Mouse (Mus musculus) limb, embryonic 10.5 days (tissue): ENCODE measurements around the gene Cbx5. TPM values are rescaled to one million over a fixed set of nuclear protein-coding genes. Genes with fewer than 3 reads are reported as not detected.

Experiments used
- DNase-seq: peaks from one replicate; pipeline ENCODE4 v3.0.0-alpha.2; 2017; ENCODE audit warnings: low spot score
- H3K27ac ChIP-seq: fragments of 300-500 bp; sonication (generic); 2 replicates; pipeline ENCODE4 v1.5.1; 2016; ENCODE audit warnings: mild to moderate bottlenecking
- H3K27me3 ChIP-seq: fragments of 300-500 bp; sonication (generic); 2 replicates; pipeline ENCODE4 v1.6.1; 2016; ENCODE audit warnings: low read depth, mild to moderate bottlenecking; ENCODE audit not compliant: poor library complexity, severe bottlenecking
- H3K36me3 ChIP-seq: fragments of 300-500 bp; sonication (generic); 2 replicates; pipeline ENCODE4 v1.6.1; 2016; ENCODE audit warnings: mild to moderate bottlenecking, moderate library complexity
- H3K4me1 ChIP-seq: fragments of 300-500 bp; sonication (generic); 2 replicates; pipeline ENCODE4 v1.6.1; 2016
- H3K4me3 ChIP-seq: fragments of 300-500 bp; sonication (generic); 2 replicates; pipeline ENCODE4 v1.5.1; 2016; ENCODE audit warnings: mild to moderate bottlenecking, moderate library complexity
- H3K9me3 ChIP-seq: fragments of 300-500 bp; sonication (generic); replicated peaks from 2 replicates; pipeline ENCODE4 v1.6.1; 2016; ENCODE audit warnings: mild to moderate bottlenecking
- WGBS: fragments of 180-500 bp; shearing (Covaris S2); methylation state at CpG from one replicate; pipeline ENCODE4 v1.1.7; 2016; 5-methylcytosine and 5-hydroxymethylcytosine counted together
- polyA plus RNA-seq: library from polyadenylated mRNA; unstranded; fragments of >200 nt; fragmentation: Nextera tagmentation; extraction: Ambion mirVana; gene quantifications from 2 replicates; pipeline ENCODE4 v1.2.1, GENCODE M21; 2016

The Cbx5 gene
- polyA plus RNA-seq, 1 experiment from 2014 or later = 215 TPM

- H3K9me3 ChIP-seq = no peaks in the 10 kb centered on the region
- H3K36me3 ChIP-seq = peaks cover 36% of the 10 kb centered on the region
- WGBS = 67% methylated on average over 6 of the region's 6 CpGs
- peaks cover 16% of the 10 kb centered on the region for H3K27me3 ChIP-seq
- DNase-seq = no peak
- H3K4me3 ChIP-seq = no peak overlapping the region
- peaks cover 47% of the 10 kb centered on the region for H3K4me1 ChIP-seq
- H3K27ac ChIP-seq = no peak overlapping the region
Observed at GRCm38 (mm10) chr15:103187803-103188202, 51.8 kb downstream of the Cbx5 start.

DNA sequence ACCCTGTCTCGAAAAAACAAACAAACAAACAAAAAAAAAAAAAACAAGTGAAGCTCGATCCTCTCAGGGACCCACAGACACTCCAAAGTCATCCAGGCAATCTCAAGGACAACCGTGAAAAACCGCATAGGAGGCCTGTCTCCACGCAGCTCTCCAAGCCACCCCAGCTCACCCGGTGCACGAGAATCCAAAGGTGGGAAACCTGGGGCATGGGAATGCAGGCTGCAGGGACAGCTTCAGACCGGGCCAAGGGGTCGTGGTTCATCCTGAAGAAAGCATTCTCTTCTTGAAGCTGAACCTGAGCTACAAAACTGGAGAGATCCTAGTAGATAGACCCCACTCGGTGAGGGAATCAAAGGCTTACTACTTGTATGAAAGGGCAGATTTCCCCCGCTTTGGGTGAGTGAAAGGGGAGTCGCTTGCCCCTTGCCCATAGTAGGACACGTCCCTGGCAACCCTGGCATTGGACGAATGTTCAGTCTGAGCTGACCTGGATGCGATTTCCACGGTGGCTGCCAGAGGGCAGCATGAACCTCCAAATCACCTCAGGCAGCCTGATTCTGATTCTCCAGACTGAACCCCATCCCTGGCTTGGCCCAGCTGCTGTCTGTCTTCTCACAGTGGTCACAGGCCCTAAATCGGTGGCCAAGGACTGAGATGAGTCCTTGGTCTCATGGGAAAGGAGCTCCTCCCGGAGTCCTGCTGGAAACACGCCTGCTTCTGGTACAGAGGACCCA, 54.0 kb downstream of the Cbx5 start:
- 57% methylated on average over 19 of the region's 19 CpGs for WGBS
- no peak overlapping the region for H3K27ac ChIP-seq
- peak; percentile 68 for DNase-seq

DNA sequence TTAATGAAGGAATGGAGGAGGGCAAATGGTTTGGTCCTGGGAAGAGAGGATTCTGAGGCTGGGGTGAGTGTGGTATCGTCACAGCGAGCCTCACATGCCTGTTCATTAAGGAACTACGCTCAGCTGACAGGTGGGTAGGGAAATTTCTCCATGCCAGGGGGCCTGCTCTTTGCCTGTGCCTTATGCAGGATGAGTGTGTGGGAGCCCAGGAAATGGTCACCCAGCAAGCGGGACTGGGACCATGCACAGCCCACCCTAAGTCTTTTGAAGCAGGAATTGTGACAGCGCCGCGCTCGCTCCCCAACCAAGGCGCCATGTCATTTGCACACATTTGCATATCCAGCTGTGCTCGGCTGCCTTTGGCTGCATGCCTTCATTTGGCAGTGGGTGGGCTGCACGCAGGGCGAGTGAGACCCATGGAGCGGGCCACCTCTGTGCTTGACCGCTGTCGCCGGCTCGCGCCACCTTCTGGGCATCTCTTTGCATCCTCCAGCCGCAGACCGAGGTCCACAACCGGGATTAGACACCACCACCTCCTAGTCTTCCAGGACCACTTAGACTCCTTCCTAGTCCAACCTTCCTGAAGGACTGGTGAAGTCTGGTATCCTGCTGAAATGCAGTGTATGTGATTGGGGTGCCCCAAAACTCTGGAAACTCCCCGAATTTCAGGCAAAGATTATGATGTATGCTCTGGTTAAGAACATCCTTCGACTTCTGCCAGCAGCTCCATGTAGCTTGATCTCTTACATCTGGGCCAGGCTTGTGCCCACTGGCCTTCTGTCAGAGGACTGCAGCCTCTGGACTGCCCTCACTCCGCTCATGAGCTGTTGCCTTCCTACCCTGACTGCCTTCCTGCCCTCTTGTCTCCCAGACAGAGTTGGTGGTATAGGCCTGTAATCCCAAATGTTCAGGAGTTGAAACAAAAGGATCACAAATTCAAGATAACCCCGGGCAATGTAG, 55.7 kb downstream of the Cbx5 start:
- Histone ChIP-seq H3K27ac (peak overlapping the region; percentile 63; the same call in 1 of the 2 replicates), H3K9me3 (no peaks in the 10 kb centered on the region), H3K4me1 (peaks cover 41% of the 10 kb centered on the region), H3K4me3 (peak overlapping the region; percentile 49), H3K36me3 (peaks cover 3% of the 10 kb centered on the region; the same call in 1 of the 2 replicates), H3K27me3 (peaks cover 49% of the 10 kb centered on the region)
- WGBS = 10% methylated on average over 25 of the region's 25 CpGs
- DNase-seq = peak; percentile 62

More for the DNA sequence above, 54.0 kb downstream of the Cbx5 start:
- Histone ChIP-seq H3K27me3 (peaks cover 32% of the 10 kb centered on the region), H3K4me1 (peaks cover 46% of the 10 kb centered on the region), H3K4me3 (no peak overlapping the region), H3K9me3 (no peaks in the 10 kb centered on the region), H3K36me3 (peaks cover 14% of the 10 kb centered on the region)

GRCm38 (mm10) chr15:103183135-103183534, 56.5 kb downstream of the Cbx5 start:
- Histone ChIP-seq H3K4me1 (peaks cover 49% of the 10 kb centered on the region), H3K4me3 (peak overlapping the region; percentile 49), H3K27ac (peak overlapping the region; percentile 63), H3K36me3 (no peaks in the 10 kb centered on the region), H3K27me3 (peaks cover 57% of the 10 kb centered on the region), H3K9me3 (no peaks in the 10 kb centered on the region)
- WGBS = under 1% methylated on average over 21 of the region's 21 CpGs
- DNase-seq = peak; percentile 83

GRCm38 (mm10) chr15:103182166-103182790, 57.3 kb downstream of the Cbx5 start:
- H3K4me1 ChIP-seq = peaks cover 54% of the 10 kb centered on the region
- H3K27ac ChIP-seq = peak overlapping the region; percentile 70
- DNase-seq = peak; percentile 97
- H3K36me3 ChIP-seq = no peaks in the 10 kb centered on the region
- H3K4me3 ChIP-seq = peak overlapping the region; percentile 49
- H3K9me3 ChIP-seq = no peaks in the 10 kb centered on the region
- peaks cover 63% of the 10 kb centered on the region for H3K27me3 ChIP-seq
- WGBS = 1% methylated on average over 44 of the region's 48 CpGs

DNA sequence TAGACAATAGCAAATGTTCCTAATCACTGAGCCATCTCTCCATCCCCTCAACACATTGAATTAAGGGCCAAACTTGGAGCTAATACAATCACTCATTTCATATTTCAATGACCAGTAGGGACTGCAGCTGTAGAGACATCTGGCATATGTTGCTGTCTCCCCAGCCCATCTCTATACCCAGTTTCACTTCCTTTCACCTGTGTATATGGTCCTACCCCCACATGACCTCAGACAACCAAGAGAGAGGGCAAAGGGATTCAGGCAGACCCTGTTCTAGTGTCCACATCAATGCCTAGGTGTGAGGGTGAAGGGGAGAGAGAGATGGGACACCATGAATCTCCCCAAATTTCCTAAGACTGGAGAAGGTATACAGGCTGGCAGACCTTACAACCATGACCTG, 59.2 kb downstream of the Cbx5 start:
- H3K27me3 ChIP-seq = peaks cover 79% of the 10 kb centered on the region
- no peaks in the 10 kb centered on the region for H3K36me3 ChIP-seq
- H3K4me1 ChIP-seq = peaks cover 59% of the 10 kb centered on the region
- no peak overlapping the region for H3K4me3 ChIP-seq
- DNase-seq = no peak
- H3K9me3 ChIP-seq = no peaks in the 10 kb centered on the region
- H3K27ac ChIP-seq = no peak overlapping the region

DNA sequence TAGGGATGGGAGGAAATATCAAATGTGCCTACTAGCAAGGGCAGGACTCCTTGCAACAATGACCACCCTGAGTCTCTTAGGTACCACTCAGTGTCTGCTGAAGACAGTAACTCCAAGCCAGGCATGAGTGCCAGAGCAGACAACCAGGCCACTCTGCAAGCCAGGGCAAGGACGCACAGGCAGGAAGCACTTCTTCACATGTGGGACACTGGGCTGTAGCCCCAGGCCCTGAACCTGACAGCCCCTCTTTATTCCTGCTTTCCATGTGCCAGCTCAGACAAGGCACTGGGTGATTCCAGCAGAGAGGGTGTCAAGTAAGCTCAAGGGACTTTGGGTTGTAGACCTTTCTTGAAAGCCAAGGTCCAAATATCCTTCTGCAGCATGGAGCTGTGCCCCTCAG, 60.8 kb downstream of the Cbx5 start:
- H3K27me3 ChIP-seq = peaks cover 89% of the 10 kb centered on the region
- WGBS = 52% methylated on average over 1 of the region's 1 CpGs
- H3K4me1 ChIP-seq = peaks cover 53% of the 10 kb centered on the region
- DNase-seq = no peak
- H3K27ac ChIP-seq = peak overlapping the region; percentile 72
- H3K36me3 ChIP-seq = no peaks in the 10 kb centered on the region
- no peaks in the 10 kb centered on the region for H3K9me3 ChIP-seq
- no peak overlapping the region for H3K4me3 ChIP-seq

DNA sequence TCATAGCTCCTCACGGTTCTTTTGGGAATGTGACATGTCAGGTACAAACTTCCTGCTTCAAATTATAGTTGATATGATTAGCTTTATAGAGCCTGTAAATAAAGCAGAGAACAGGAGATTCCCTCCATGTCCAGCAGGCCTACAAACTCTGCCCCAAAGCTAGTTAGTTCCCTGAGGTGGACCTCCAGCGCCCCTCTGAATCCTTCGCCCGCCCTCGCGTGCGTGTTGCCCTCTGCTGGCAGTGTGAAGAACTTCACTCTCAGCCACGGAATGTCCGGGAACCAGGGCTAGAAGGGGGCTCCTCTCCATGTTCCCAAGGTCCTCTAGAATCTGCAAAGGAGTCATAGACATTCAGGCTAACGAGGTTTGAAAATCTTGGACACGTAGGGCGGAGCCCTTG, 61.5 kb downstream of the Cbx5 start:
- H3K36me3 ChIP-seq = no peaks in the 10 kb centered on the region
- no peaks in the 10 kb centered on the region for H3K9me3 ChIP-seq
- peaks cover 47% of the 10 kb centered on the region for H3K4me1 ChIP-seq
- H3K4me3 ChIP-seq = peak overlapping the region; percentile 30; the same call in 1 of the 2 replicates
- peak overlapping the region; percentile 72 for H3K27ac ChIP-seq
- peaks cover 89% of the 10 kb centered on the region for H3K27me3 ChIP-seq
- DNase-seq = peak; percentile 83
- 5% methylated on average over 12 of the region's 12 CpGs for WGBS

DNA sequence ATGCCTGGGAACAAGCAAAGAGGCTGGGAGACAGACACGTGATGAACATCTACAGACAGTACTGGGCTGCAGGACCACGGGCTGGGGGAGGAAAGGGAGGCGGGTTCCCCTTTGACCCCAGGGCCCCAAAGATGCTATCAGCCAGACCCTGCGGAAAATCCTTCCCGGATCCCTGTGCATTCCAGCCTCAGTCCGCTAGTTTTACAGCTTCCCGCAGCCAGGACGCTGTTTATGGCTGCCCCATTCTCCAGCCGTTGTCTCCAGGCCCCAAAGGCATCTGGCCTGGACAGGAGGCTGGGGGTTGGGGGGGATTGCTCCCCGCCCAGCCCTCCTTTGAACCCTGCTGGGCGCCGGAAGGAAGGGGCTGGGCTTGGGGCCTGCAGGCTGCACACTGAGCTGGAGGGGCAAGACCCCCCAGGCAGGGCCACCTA, 62.0 kb downstream of the Cbx5 start:
- 1% methylated on average over 12 of the region's 12 CpGs for WGBS
- Histone ChIP-seq H3K9me3 (no peaks in the 10 kb centered on the region), H3K4me1 (peaks cover 42% of the 10 kb centered on the region), H3K27ac (peak overlapping the region; percentile 72), H3K27me3 (peaks cover 90% of the 10 kb centered on the region), H3K4me3 (peak overlapping the region; percentile 30), H3K36me3 (no peaks in the 10 kb centered on the region)
- peak; percentile 70 for DNase-seq

DNA sequence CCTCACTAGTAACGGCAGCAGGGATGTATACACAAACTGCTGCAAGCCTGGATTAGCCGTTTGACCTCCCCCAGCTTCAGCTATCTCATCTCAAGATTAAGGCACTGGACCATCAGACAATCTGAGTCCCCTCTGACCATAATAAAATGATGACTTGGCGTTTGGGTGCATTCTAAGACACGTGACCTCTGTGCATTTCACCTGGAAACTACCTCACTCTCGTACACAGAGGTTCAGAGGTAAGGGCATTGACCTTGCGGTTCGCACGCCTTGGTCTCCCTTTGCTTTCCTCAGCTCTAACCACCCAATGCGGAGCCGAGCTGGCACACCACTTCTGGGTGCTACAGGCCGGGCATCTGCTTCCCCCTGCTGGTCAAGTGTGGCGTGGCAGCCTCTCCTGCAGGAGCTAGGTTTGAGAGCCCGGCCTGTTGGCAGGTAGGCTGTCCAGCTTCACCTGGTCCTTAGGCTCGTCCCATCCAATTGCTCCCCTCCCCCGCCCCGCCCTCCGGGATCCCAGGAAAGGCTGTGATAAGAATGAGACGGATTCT, 62.7 kb downstream of the Cbx5 start:
- H3K27me3 ChIP-seq = peaks cover 94% of the 10 kb centered on the region
- H3K9me3 ChIP-seq = no peaks in the 10 kb centered on the region
- DNase-seq = peak; percentile 96
- peak overlapping the region; percentile 30 for H3K4me3 ChIP-seq
- whole genome bisulfite sequencing = 1% methylated on average over 18 of the region's 18 CpGs
- H3K27ac ChIP-seq = peak overlapping the region; percentile 72
- no peaks in the 10 kb centered on the region for H3K36me3 ChIP-seq
- peaks cover 41% of the 10 kb centered on the region for H3K4me1 ChIP-seq

GRCm38 (mm10) chr15:103173251-103173650, 66.4 kb downstream of the Cbx5 start:
- DNase-seq = no peak
- H3K4me3 ChIP-seq = no peak overlapping the region
- H3K27ac ChIP-seq = no peak overlapping the region
- peaks cover 61% of the 10 kb centered on the region for H3K4me1 ChIP-seq
- H3K9me3 ChIP-seq = no peaks in the 10 kb centered on the region
- 80% methylated on average over 5 of the region's 5 CpGs for WGBS
- H3K27me3 ChIP-seq = peaks cover 94% of the 10 kb centered on the region
- no peaks in the 10 kb centered on the region for H3K36me3 ChIP-seq

GRCm38 (mm10) chr15:103172537-103172936, 67.1 kb downstream of the Cbx5 start:
- no peaks in the 10 kb centered on the region for H3K36me3 ChIP-seq
- peak; percentile 87 for DNase-seq
- H3K27me3 ChIP-seq = peaks cover 96% of the 10 kb centered on the region
- no peak overlapping the region for H3K27ac ChIP-seq
- WGBS = 3% methylated on average over 10 of the region's 10 CpGs
- H3K4me3 ChIP-seq = no peak overlapping the region
- H3K9me3 ChIP-seq = no peaks in the 10 kb centered on the region
- H3K4me1 ChIP-seq = peaks cover 61% of the 10 kb centered on the region
